Mouse (Mus musculus): ENCODE data around the gene Vmn1r123.
"Not testable (repeated sequence)": the region's sequence is repeated elsewhere in the genome, so short reads cannot be mapped to it uniquely, and the experiment has no call there.

Gene Vmn1r123

DNA sequence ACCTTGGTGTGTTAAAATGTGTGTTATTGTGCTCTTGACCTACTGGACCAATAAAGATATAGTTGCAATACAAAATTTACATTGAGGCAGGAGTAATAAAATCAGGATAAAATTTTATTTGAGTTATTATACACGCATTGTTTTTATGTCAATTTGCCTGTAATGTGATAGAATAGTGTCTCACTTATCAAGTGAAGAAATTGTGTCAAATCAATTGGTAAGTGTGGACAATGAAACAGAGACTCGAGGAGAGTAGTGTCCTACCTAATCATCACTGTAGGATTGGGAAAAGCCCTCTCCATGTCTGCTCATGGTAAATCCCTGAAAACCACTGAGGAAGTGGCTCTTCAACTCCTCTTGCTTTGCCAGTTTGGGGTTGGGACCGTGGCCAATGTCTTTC, at the start of gene Vmn1r123:
TSS of gene Vmn1r123 (plus strand) at position 301 of the 400 bp plus-strand sequence.
- DNase-seq: not testable (repeated sequence)

DNA sequence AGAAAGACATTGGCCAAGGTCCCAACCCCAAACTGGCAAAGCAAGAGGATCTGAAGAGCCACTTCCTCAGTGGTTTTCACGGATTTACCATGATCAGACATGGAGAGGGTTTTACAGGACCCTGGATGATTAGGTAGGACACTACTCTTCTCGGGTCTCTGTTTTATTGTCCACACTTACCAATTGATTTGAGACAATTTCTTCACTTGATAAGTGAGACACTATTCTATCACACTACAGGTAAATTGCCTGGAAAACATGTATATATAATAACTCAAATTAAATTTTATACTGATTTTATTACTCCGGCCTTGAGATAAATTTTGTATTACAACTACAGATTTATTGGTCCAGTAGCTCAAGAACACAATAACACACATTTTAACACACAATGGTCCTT, 28.0 kb upstream of the Vmn1r123 start, which contains the start of gene Vmn1r122:
TSS of gene Vmn1r122 (minus strand) at position 101 of the 400 bp plus-strand sequence.
- not testable (repeated sequence) for DNase-seq

DNA sequence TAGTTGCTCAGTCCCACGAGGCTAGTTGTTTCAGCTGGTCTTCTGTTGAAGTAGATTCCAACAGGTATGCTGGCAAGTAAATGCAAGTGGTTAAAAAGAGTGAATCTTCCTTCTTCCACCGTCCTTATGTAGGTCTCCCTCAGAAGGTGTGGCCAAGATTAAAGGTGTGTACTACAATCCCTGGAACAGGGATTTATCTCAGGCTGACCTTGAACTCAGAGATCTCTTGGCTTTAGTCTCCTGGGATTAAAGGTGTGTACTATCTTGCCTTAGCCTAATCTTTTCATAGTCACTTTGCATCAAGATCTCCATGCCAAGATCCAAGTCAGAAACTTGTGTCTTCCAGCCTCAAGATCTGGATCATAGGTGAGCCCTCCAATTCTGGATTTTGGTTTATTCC, 28.3 kb downstream of the Vmn1r123 start, which contains the start of gene Gm5157:
TSS of gene Gm5157 (minus strand) at position 101 of the 400 bp plus-strand sequence.
- not testable (repeated sequence) for DNase-seq
